Mouse (Mus musculus): ENCODE data around the gene Gpr156. TPM values are rescaled to one million over a fixed set of nuclear protein-coding genes. Genes with fewer than 3 reads are reported as not detected.
A peak's percentile ranks its signal among the peaks of the same experiment; 100 is the strongest.

Gene Gpr156
- 1 to 10 TPM; 1.1 to 1.2 TPM for total RNA-seq (2021)
- long read RNA-seq, experiment 1: 0 reads
- long read RNA-seq, experiment 2, partial matches to known transcripts: 0 of 1 reads
- long read RNA-seq, experiment 2, other reads (novel, unspliced or antisense): 1 of 1 reads

GRCm38 (mm10) chr16:37916138-37916817 is at the start of gene Gpr156:
Gene Gpr156 (plus strand): TSS chr16:37916496.
- peak; percentile 21 to 25 for DNase-seq (ENCODE audit: low spot score in 2 of 2)

- DNase-seq (ENCODE audit: low spot score in 2 of 2): peak; percentile 84 to 89
Measured at GRCm38 (mm10) chr16:37867791-37868505, 48.3 kb upstream of the Gpr156 start, which contains the start of gene Lrrc58. Gene Lrrc58 (plus strand): TSS chr16:37868389.

- peak; percentile 23 to 81 for DNase-seq (ENCODE audit: low spot score in 2 of 2)
Measured at GRCm38 (mm10) chr16:37868506-37869469, 47.5 kb upstream of the Gpr156 start.

GRCm38 (mm10) chr16:37869470-37870231 is 46.6 kb upstream of the Gpr156 start:
- peak in 1 of 2 experiments; percentile 24 for DNase-seq (ENCODE audit: low spot score in 2 of 2)

- DNase-seq (ENCODE audit: low spot score in 2 of 2): peak in 1 of 2 experiments; percentile 52
Measured at GRCm38 (mm10) chr16:37871112-37871715, 45.1 kb upstream of the Gpr156 start.

GRCm38 (mm10) chr16:37874501-37875235 is 41.6 kb upstream of the Gpr156 start:
- no peak for DNase-seq (ENCODE audit: low spot score in 2 of 2)

GRCm38 (mm10) chr16:37877406-37877805 is 38.9 kb upstream of the Gpr156 start:
- DNase-seq (ENCODE audit: low spot score in 2 of 2): no peak

GRCm38 (mm10) chr16:37878951-37879505 is 37.3 kb upstream of the Gpr156 start:
- no peak for DNase-seq (ENCODE audit: low spot score in 2 of 2)

GRCm38 (mm10) chr16:37879750-37880419 is 36.4 kb upstream of the Gpr156 start:
- DNase-seq (ENCODE audit: low spot score in 2 of 2): no peak

GRCm38 (mm10) chr16:37881168-37881567 is 35.1 kb upstream of the Gpr156 start:
- no peak for DNase-seq (ENCODE audit: low spot score in 2 of 2)

- no peak for DNase-seq (ENCODE audit: low spot score in 2 of 2)
Measured at GRCm38 (mm10) chr16:37888986-37889385, 27.3 kb upstream of the Gpr156 start.

- DNase-seq (ENCODE audit: low spot score in 2 of 2): no peak
Measured at GRCm38 (mm10) chr16:37892667-37893066, 23.6 kb upstream of the Gpr156 start.

- no peak for DNase-seq (ENCODE audit: low spot score in 2 of 2)
Measured at GRCm38 (mm10) chr16:37893381-37893780, 22.9 kb upstream of the Gpr156 start.

GRCm38 (mm10) chr16:37893942-37894341 is 22.4 kb upstream of the Gpr156 start:
- no peak for DNase-seq (ENCODE audit: low spot score in 2 of 2)

GRCm38 (mm10) chr16:37898790-37899189 is 17.5 kb upstream of the Gpr156 start:
- no peak for DNase-seq (ENCODE audit: low spot score in 2 of 2)

GRCm38 (mm10) chr16:37899357-37899756 is 16.9 kb upstream of the Gpr156 start:
- DNase-seq (ENCODE audit: low spot score in 2 of 2): no peak

GRCm38 (mm10) chr16:37901318-37901717 is 15.0 kb upstream of the Gpr156 start:
- no peak for DNase-seq (ENCODE audit: low spot score in 2 of 2)

- DNase-seq (ENCODE audit: low spot score in 2 of 2): no peak
Measured at GRCm38 (mm10) chr16:37906456-37906855, 9.8 kb upstream of the Gpr156 start.

Data from layer of hippocampus, postnatal 14 days (tissue).